Mouse (Mus musculus) gastrocnemius, postnatal 25 days (tissue): ENCODE measurements around the gene Mif. TPM values are rescaled to one million over a fixed set of nuclear protein-coding genes. Genes with fewer than 3 reads are reported as not detected.

Source experiments
- DNase-seq: peaks from one replicate; pipeline ENCODE4 v3.0.0; 2022
- total RNA-seq, 2 experiments: library from RNA; stranded (reverse); gene quantifications; 1 replicate in 1 of 2; 2 replicates in 1 of 2; pipeline ENCODE4 v1.2.3; 2021

The Mif gene
- total RNA-seq, 2 experiments from 2014 or later = 141 to 147 TPM

GRCm38 (mm10) chr10:75837248-75837759 is 22.7 kb downstream of the Mif start, which contains the start of gene Gstt2:
Gene Gstt2, minus strand, starts transcription at chr10:75837424.
- DNase-seq = peak; percentile 91

GRCm38 (mm10) chr10:75835761-75836531 is 24.1 kb downstream of the Mif start:
- DNase-seq = no peak

- DNase-seq = peak; percentile 74
These were observed 24.7 kb downstream of the Mif start for GRCm38 (mm10) chr10:75835307-75835706.

DNA sequence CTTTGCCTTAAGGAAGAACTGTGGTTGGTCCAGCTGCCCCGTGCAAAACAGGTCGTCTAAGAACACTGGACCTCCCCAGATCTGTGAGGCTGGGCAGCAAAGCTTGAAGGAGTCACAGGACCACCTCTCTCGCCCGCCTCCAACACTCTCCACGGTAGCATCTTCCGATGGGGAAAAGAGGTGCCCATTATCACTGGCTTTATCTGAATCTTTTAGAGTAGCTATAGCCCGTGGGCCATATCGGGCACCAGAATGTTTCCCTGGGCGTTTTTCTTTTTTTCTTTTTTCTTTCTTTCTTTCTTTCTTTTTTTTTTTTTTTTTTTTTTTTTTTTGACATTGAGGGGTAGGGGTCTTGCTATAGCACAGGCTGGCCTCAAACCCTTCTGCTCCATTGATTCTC is 25.3 kb downstream of the Mif start:
- DNase-seq = no peak

DNA sequence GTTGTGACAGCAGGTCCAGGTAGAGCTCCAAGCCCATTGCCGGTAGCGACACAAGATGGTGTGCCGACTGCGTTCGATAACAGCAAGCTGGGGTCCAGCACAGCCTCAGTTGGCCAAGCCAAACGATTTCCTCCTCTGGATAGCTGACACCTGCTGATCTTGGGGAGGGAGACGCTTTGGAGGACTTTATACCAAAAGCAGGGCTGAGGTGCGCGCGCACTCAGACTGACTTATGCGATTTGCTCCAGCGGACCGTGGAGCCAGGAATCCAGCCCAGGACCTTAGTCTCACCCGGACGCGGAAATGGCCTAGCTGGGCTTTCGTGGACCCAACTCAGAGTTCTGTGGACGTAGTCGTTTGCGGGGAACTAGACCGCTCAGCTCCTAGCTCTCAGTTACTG is 25.8 kb downstream of the Mif start:
- peak; percentile 71 for DNase-seq

DNA sequence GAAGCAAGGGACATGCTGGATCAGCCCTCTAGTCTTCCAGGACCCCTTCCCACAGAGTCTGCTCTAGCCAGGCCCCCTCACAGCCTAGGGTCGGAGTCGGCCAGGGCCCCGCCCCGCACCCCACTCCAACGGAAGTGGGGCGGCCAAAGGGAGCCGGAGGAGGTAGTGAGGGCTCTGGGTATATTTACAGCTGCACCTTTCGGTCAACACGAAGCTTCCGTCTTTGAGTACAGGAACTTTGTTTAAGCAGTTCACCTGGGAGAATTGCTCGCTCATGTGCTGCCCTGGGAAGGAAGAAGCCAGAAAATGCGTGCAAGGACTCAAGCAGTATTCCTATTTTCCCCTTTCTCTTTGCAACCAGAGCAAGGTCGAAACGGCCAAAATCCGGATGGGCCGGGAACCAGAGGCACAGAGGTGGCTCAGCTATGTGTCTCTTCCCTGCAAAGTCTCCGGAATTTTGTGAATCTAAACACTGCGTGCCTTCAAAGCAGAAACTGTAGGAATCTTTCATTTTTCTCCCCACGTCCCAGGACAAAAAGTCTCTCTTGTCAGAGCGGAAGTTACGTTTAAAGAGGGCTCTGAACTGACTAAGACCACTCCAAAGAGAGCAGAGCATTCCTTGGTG is 26.5 kb downstream of the Mif start:
- no peak for DNase-seq

DNA sequence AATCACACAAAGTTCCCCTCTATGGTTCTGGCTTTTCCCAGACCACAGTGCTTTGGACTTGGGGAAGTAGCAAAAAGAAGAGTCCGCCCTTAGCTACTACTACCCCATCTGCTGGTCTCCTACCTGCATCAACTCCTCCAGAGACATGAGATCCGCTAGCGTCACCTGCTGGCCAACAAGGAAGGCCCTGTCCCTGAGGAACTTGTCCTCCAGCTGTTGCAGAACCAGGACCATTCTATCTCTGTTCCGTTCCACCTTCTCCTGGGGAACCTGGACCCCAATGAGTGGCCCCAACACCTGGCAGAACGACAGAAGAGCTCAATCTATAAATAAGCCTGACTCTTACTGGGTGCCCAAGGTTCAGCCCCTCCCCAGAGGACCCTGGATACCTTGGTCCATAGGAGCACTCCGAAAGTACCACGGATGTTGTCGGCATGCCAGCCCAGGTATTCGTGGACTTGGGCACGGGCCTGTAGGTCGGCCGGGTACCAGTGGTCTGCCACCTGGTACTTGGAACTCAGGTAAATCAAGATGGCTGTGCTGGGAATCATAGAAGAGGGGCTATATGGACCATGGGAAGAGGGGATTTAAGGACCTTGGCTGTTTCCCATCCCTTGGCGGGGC is 27.7 kb downstream of the Mif start:
- peak; percentile 53 for DNase-seq

GRCm38 (mm10) chr10:75830275-75830670 is 29.8 kb downstream of the Mif start:
- DNase-seq = no peak

GRCm38 (mm10) chr10:75829529-75830274 is 30.3 kb downstream of the Mif start:
- DNase-seq = no peak

DNA sequence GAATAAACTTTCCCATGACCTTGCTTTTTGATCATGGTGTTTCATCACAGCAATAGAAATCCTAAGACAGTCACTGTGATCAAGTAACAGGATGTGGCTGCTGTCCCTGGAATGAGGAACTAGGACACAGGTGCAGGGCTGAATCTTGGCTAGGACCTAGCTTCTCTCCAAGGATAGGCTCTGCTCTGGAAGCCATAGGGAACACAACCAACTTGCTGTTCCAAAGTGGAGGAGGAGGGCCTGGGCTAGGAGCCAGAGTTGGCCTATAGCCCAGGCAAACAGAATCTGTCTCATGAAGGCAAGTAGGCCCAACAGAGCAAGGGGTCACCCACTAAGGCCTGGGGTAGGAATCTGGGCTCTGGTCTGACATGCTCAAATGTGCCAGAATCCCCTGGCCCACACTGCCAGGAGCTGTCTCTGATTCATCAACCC is 31.5 kb downstream of the Mif start:
- peak; percentile 91 for DNase-seq

DNA sequence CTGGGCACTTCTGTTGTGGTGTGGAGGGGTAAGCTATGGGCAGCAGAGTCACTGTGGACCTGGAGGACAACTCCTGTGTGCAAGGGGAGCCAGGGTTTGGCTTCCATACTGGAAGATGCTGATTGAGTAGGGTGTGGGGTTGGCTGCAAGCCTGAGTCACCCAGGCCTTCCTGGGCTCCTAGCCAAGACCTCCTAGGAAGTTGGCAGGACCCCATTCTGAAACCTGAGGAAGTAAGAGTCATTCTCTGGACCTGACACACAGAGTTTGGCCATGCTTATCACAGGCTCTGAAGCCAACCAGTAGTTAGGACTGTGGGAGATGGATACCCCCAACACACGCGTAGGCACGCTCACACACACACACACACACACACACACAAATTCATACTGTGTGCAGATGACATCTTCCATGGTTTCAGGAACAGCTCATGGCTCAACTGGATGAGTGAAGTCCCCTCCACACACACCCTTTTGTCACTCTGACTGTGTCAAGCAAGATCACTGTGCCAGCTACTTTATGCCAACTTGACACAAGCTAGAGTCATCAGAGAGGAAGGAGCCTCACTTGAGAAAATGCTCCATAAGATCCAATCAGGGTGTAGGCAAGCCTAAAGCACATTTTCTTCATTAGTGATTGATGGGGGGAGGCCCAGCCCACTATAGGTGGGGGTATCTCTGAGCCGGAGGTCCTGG is 32.2 kb downstream of the Mif start:
- DNase-seq = peak; percentile 72

DNA sequence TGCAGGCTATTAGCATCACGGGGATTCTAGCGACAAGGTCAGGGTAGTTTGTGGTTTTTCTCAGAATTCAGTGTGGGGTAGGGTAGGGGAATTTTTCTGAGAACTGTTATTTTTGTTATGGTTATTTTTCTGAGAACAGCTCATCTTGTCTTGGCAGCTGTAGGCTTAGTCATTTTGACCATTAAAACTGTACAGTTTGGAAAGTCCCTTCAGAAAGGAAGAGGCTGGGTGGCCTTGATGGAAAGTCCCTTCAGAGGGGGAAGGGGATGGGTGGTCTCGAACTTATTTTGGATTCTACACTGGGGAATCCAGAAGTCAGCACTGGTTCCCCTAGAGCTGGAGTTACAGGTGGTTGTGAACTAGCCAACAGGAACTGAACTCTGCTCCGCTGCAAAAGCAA is 35.5 kb downstream of the Mif start:
- DNase-seq = no peak

GRCm38 (mm10) chr10:75823782-75824181 is 36.3 kb downstream of the Mif start:
- no peak for DNase-seq

GRCm38 (mm10) chr10:75822443-75822842 is 37.6 kb downstream of the Mif start, which contains the start of gene Gstt4:
Gene Gstt4, minus strand, starts transcription at chr10:75822543.
- DNase-seq = no peak

DNA sequence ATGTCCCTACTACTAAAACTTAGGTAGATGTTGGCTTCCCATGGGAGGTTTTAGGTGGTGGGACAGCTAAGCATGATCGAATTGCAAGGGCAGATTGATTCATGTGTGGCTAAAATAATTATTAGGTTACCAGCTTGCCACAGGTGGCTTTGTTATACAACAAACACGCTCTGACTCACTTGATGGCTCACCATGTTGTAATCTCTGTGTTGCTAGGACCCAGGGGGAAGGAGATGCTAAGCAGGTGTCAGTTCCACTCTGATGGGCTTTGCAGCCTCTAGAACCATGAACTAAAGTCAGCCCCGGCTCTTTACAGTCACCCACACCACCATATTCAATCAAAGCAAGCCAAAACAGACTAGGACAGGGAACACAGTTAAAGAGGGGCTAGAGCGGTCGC is 40.2 kb downstream of the Mif start:
- DNase-seq = no peak

GRCm38 (mm10) chr10:75818641-75819040 is 41.4 kb downstream of the Mif start:
- no peak for DNase-seq

Other genes starting within 250 kb of the Mif start
- 1 to 10 TPM; 1.3 to 1.8 TPM for gene Susd2, start 216.2 kb downstream of the Mif start, total RNA-seq
- 1 to 10 TPM; 8.3 to 8.8 TPM for gene Cabin1, start 95.9 kb downstream of the Mif start, total RNA-seq
- 10 to 100 TPM; 38.0 to 44.6 TPM for gene Ddt, start 86.8 kb downstream of the Mif start, total RNA-seq
- gene Gm20441, start 79.3 kb downstream of the Mif start, total RNA-seq = not detected
- 1 to 10 TPM; 4.0 to 4.7 TPM for gene Gstt3, start 78.8 kb downstream of the Mif start, total RNA-seq
- 1 to 10 TPM; 5.5 to 6.2 TPM for gene Gstt1, start 61.7 kb downstream of the Mif start, total RNA-seq
- gene Gstt4, start 37.7 kb downstream of the Mif start, total RNA-seq = not detected
- gene Gstt2, start 22.8 kb downstream of the Mif start, total RNA-seq = 1 to 10 TPM; 3.5 to 6.1 TPM
- gene Derl3, start 33.2 kb upstream of the Mif start, total RNA-seq = not detected
- gene Smarcb1, start 61.4 kb upstream of the Mif start, total RNA-seq = 10 to 100 TPM; 14.9 to 15.2 TPM
- 1,000 to 10,000 TPM; 1,309 to 1,319 TPM for gene Chchd10, start 72.9 kb upstream of the Mif start, total RNA-seq
- 1 to 10 TPM; 1.7 to 3.3 TPM for gene Mmp11, start 76.3 kb upstream of the Mif start, total RNA-seq
- gene Gm867, start 80.4 kb upstream of the Mif start, total RNA-seq = not detected
- not detected for gene Vpreb3, start 82.8 kb upstream of the Mif start, total RNA-seq
- not detected for gene Gm5134, start 94.3 kb upstream of the Mif start, total RNA-seq
- 1 to 10 TPM; 5.5 to 9.6 TPM for gene Zfp280b, start 172.4 kb upstream of the Mif start, total RNA-seq